Mouse (Mus musculus): ENCODE results near the gene Rhd.

Rhd gene

DNA sequence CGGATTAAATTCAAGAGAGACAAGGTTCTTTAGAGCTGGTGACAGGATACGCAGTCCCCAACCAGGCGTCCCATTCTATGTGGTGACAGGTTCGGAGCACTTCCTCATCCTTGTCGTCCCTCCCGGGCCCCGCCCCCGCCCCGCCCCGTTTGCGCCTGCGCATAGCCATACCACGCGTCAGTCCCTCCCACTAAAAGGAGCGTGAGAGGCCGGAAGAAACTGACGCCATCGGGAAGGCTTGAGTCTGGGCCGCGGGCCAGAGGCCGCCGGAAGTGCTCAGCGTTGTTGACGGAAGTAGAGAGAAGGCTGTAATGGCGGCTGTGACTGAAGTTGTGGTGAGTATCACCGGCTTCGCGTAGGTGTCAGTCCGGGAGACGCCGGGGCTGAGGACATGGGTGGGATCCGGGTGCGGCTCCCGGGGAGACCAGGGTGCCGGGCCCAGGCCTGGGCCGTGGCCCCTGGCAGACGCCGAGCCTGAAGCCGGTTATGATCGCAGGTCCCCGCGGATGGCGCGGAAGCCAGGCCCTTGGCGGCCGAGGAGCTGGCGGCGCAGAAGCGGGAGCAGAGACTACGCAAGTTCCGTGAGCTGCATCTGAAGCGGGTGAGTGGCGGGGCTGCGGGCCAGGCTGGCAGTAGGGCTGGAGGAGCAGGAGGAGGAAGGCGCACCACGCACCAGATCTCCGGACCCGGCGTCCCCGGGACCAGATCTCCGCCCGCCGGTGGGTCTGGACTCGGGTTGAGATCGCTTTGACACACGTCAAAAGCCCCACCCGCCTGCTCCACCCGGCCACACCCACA lies 66.5 kb downstream of the Rhd start, which contains the start of gene Syf2:
Syf2 (plus strand) TSS at position 215 of the 798 bp plus-strand sequence.
- peak; percentile 91 to 96 for DNase-seq (ENCODE audit: low spot score in 2 of 2)

DNA sequence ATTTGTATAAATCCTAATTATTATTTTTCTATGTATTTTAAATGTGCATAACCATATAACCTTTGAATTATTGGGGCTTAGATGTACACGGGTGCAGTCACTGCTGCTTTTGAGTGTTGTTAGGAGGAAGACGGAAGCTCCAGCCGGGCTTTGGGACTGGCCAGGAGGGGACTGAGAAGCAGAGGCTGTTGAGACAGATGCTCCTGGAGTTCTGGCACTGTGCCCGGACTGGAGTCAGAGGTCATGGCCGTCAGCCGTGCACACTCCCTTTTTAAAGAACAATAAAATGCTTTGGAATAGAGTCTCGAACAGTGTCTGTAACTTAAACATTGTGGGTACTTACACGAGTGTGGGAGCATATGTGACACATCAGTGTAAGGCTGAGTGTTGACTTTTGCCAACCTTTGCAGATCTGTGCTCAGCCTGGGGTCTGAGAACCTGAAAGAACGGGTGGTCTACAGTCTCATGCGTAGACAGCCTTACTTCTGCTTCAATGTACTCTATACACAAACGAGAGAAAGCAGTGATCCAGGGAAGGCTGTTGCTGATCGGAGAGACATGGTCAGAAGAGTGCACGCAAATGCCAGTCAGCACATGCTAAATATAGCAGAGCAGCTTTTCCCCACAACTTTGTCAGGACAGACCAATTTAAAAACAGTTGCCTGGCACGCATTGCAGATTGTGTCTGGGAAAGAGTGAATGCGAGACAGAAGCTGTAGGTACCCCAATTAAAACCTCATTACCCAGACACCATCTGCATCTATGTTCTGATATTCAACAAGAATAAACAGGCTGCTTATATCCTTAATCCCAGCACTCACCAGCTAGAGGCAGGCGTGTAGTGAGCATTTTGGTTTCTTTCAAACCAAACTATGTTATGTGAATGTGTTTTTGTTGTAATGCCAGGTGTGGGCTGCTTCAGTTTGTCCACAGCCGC lies 73.2 kb downstream of the Rhd start:
- no peak for DNase-seq (ENCODE audit: low spot score in 2 of 2)

DNA sequence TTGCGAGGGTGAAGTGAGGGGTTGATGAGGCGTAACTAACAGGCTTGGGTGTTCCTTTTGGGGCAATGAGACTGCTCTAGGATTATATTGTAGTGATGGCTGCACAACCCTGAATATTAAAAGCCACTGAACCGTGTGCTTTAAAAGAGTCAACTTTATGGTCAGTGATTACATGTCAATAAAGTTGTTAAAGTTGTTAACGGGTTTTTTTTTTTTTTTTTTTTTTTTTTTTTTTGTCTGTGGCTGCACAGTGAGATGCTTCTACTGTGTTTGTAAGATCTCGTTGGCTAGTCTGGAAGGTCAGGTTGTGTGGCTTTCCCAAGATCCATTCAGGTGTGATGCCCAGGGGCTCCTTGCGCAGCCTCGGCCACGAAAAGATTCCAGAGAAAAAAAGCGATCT lies 75.6 kb downstream of the Rhd start:
- no peak for DNase-seq (ENCODE audit: low spot score in 2 of 2)

DNA sequence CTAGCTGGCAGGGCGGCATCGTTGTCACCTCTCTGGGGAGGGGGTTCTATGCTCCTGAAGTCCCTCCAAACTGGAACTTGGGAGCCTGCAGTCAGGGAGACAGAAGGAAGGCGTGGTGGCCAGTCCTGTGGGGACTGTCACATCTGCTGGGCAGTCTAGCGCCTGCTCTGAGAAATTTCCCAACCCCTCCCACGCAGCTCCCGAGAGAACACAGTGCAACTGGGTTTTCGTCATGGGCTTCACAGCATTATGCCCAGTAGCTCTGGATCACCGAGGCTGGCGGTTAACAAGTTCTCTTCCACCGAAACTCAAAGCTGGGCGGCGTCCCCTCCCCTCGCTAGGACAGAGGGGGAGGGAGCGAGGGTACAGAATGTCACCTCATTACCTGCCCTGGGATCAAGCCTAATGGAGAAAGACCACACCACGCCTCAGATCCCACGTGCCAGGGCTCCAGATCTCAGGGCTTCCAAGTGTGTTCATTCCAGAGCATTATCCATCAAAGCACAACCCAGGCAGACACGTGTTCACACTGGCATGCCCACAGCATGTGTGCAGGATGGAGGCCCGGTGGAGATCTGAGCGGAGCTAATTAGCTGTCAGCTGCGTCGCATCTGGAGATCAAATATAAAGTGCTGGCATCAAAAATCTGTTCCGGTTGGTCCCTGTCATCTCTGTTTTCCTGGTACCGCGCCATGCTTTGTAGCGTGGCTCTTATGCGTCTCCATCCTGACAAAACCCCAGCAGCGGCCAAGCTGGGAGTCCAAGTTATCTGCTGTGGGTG lies 79.6 kb downstream of the Rhd start:
- no peak for DNase-seq (ENCODE audit: low spot score in 2 of 2)
